Mouse (Mus musculus) CH12.LX (cell line): ENCODE measurements around the gene Arl15. TPM values are rescaled to one million over a fixed set of nuclear protein-coding genes. Genes with fewer than 3 reads are reported as not detected.

Experiments used
- DNase-seq: peaks from one replicate; pipeline ENCODE4 v3.0.0-alpha.2; 2013; ENCODE audit errors: extremely low read depth
- H3K27ac ChIP-seq: 2 replicates; pipeline ENCODE4 v1.5.1; 2012; ENCODE audit warnings: low read depth, mild to moderate bottlenecking, control low read depth, moderate library complexity; ENCODE audit not compliant: insufficient read depth
- H3K27me3 ChIP-seq: replicated peaks from 2 replicates; pipeline ENCODE3; 2012; ENCODE audit warnings: inconsistent platforms
- H3K36me3 ChIP-seq, 2 experiments: replicated peaks in 1 of 2; 2 replicates each; pipeline versions ENCODE3 to v1.6.1; 2012; ENCODE audit warnings: inconsistent platforms in 1 of 2, low read length in 1 of 2, mild to moderate bottlenecking in 1 of 2, mixed read lengths in 1 of 2, moderate library complexity in 1 of 2; ENCODE audit not compliant: control insufficient read depth in 1 of 2, insufficient read depth in 1 of 2
- H3K4me1 ChIP-seq, 2 experiments: 2 replicates each; pipeline ENCODE4 v1.6.1; 2012; ENCODE audit warnings: inconsistent platforms in 1 of 2, moderate library complexity in 1 of 2; ENCODE audit not compliant: insufficient read depth in 2 of 2, control insufficient read depth in 1 of 2
- H3K4me2 ChIP-seq: 2 replicates; pipeline ENCODE4 v1.6.1; 2012; ENCODE audit warnings: low read depth, mild to moderate bottlenecking, control low read depth; ENCODE audit not compliant: poor library complexity, insufficient read depth, severe bottlenecking
- H3K4me3 ChIP-seq, 3 experiments: fragments of 150-350 bp in 1 of 3; sonication (generic) in 1 of 3; replicated peaks in 1 of 3; 2 replicates each; pipeline versions ENCODE3 to v1.5.1; 2011 to 2012; ENCODE audit warnings: low read depth in 2 of 3, low read length in 2 of 3, mild to moderate bottlenecking in 2 of 3, moderate library complexity in 2 of 3, control low read depth in 1 of 3, improper control_type of control experiment in 1 of 3, inconsistent platforms in 1 of 3, mixed read lengths in 1 of 3; ENCODE audit not compliant: poor library complexity in 1 of 3
- H3K79me2 ChIP-seq: replicated peaks from 2 replicates; pipeline ENCODE4 v1.6.1; 2012; ENCODE audit warnings: mild to moderate bottlenecking, moderate library complexity; ENCODE audit not compliant: control insufficient read depth, poor library complexity, insufficient read depth, severe bottlenecking; ENCODE audit errors: extremely low read depth
- H3K9ac ChIP-seq: 2 replicates; pipeline ENCODE4 v1.6.1; 2012; ENCODE audit warnings: low read depth, mild to moderate bottlenecking, control low read depth, moderate library complexity; ENCODE audit not compliant: insufficient read depth
- H3K9me3 ChIP-seq: replicated peaks from 2 replicates; pipeline ENCODE3; 2012; ENCODE audit warnings: low read length, inconsistent platforms, mixed read lengths
- CTCF ChIP-seq, 2 experiments: IDR thresholded peaks in 1 of 2; conservative IDR thresholded peaks in 1 of 2; 2 replicates each; pipeline ENCODE4 v1.5.1; 2011 to 2012; ENCODE audit warnings: low read depth in 2 of 2, low read length in 2 of 2, improper control_type of control experiment in 1 of 2, inconsistent platforms in 1 of 2, mild to moderate bottlenecking in 1 of 2, moderate library complexity in 1 of 2
- E2F4 ChIP-seq: IDR thresholded peaks from 2 replicates; pipeline ENCODE4 v1.6.1; 2011; ENCODE audit warnings: low read depth, low read length, improper control_type of control experiment; ENCODE audit not compliant: insufficient replicate concordance
- ELF1 ChIP-seq: IDR thresholded peaks from 2 replicates; pipeline ENCODE4 v1.6.1; 2014; ENCODE audit warnings: low read depth, mild to moderate bottlenecking, inconsistent platforms, low read length, improper control_type of control experiment
- EP300 ChIP-seq: IDR thresholded peaks from 2 replicates; pipeline ENCODE4 v1.6.1; 2011; ENCODE audit warnings: low read length, improper control_type of control experiment
- IRF4 ChIP-seq: IDR thresholded peaks from 2 replicates; pipeline ENCODE4 v1.6.1; 2014; ENCODE audit warnings: low read depth, mild to moderate bottlenecking, inconsistent platforms, low read length, improper control_type of control experiment
- JUND ChIP-seq: conservative IDR thresholded peaks from 2 replicates; pipeline ENCODE4 v1.6.1; 2011; ENCODE audit warnings: low read depth, low read length, improper control_type of control experiment
- KAT2A ChIP-seq: IDR thresholded peaks from 2 replicates; pipeline ENCODE4 v1.6.1; 2012; ENCODE audit warnings: low read length, improper control_type of control experiment, inconsistent platforms; ENCODE audit not compliant: insufficient replicate concordance
- MAFK ChIP-seq: IDR thresholded peaks from 2 replicates; pipeline ENCODE4 v1.6.1; 2011; ENCODE audit warnings: low read length, improper control_type of control experiment; ENCODE audit not compliant: insufficient replicate concordance
- MYC ChIP-seq: IDR thresholded peaks from 2 replicates; pipeline ENCODE4 v1.6.1; 2011; ENCODE audit warnings: low read depth, mild to moderate bottlenecking, improper control_type of control experiment, low read length
- NELFE ChIP-seq: IDR thresholded peaks from 2 replicates; pipeline ENCODE4 v1.6.1; 2011; ENCODE audit warnings: low read depth, low read length, improper control_type of control experiment
- POLR2AphosphoS2 ChIP-seq: IDR thresholded peaks from 2 replicates; pipeline ENCODE4 v1.6.1; 2011; ENCODE audit warnings: low read depth, low read length, improper control_type of control experiment
- RCOR1 ChIP-seq: conservative IDR thresholded peaks from 2 replicates; pipeline ENCODE4 v1.6.1; 2012; ENCODE audit warnings: low read depth, mild to moderate bottlenecking, inconsistent platforms, low read length, improper control_type of control experiment
- SIN3A ChIP-seq: IDR thresholded peaks from 2 replicates; pipeline ENCODE4 v1.6.1; 2012; ENCODE audit warnings: low read length, improper control_type of control experiment, inconsistent platforms
- TBP ChIP-seq: conservative IDR thresholded peaks from 2 replicates; pipeline ENCODE4 v1.6.1; 2011; ENCODE audit warnings: low read depth, low read length, improper control_type of control experiment
- USF1 ChIP-seq: IDR thresholded peaks from 2 replicates; pipeline ENCODE4 v1.6.1; 2014; ENCODE audit warnings: low read depth, mild to moderate bottlenecking, inconsistent platforms, low read length, improper control_type of control experiment
- ZC3H11A ChIP-seq: IDR thresholded peaks from 2 replicates; pipeline ENCODE4 v1.6.1; 2012; ENCODE audit warnings: low read depth, mild to moderate bottlenecking, inconsistent platforms, low read length, improper control_type of control experiment
- dilution Hi-C: fragments of 300-500 bp; cut with MboI; formaldehyde crosslinking; loops from 2 replicates; pipeline ENCODE4 v1.14.3; 2020; ENCODE audit warnings: low sequenced_read_pairs; ENCODE audit not compliant: extremely low pct_unique_long_range_greater_than_20kb, extremely low pct_ligation_motif_present
- in situ Hi-C: fragments of 300-500 bp; cut with MboI; formaldehyde crosslinking; loops from 3 replicates; pipeline ENCODE4 v1.14.3; 2019; ENCODE audit warnings: low sequenced_read_pairs, low pct_ligation_motif_present, low pct_unique_long_range_greater_than_20kb, mixed read lengths
- polyA plus RNA-seq: library from polyadenylated mRNA; unstranded; fragments of >175 nt; gene quantifications from 2 replicates; pipeline ENCODE4 v1.2.1, GENCODE M21; 2012; ENCODE audit warnings: low read depth; ENCODE audit not compliant: insufficient read length
- total RNA-seq, 2 experiments: library from RNA; depleted of rRNA; stranded (reverse); fragments of 300-350 nt in 1 of 2; fragments of >200 nt in 1 of 2; gene quantifications; 2 replicates each; pipeline ENCODE4 v1.2.3; 2012 to 2014

Arl15 gene
- total and polyA plus RNA-seq, 3 experiments = 2.2 to 5.2 (median 4.8) TPM

GRCm38 (mm10) chr13:113843310-113843649, 49.0 kb downstream of the Arl15 start:
- peaks cover 2 to 38% of the 10 kb centered on the region in 2 experiments; a peak in 3 of 4 replicates for H3K4me1 ChIP-seq
- no peak for DNase-seq
- TF ChIP-seq MAFK (no peak), EP300 (no peak), USF1 (no peak), JUND (no peak), TBP (no peak), CTCF (conservative IDR thresholded peaks at IDR 0.05 in 1 of 2, IDR thresholded peaks at IDR 0.05 in 1 of 2; ENCODE audit: low read depth in 2 of 2, low read length in 2 of 2) (no peak), SIN3A (no peak), POLR2AphosphoS2 (no peak), RCOR1 (no peak), KAT2A (no peak), MYC (no peak), ZC3H11A (no peak), ELF1 (no peak)
- H3K4me2 ChIP-seq = no peak overlapping the region
- H3K9me3 ChIP-seq = no peaks in the 10 kb centered on the region
- no peak overlapping the region for H3K27ac ChIP-seq
- H3K27me3 ChIP-seq = no peaks in the 10 kb centered on the region
- dilution Hi-C loops (no loop called here), in situ Hi-C loops (no loop called here)
- no peak overlapping the region for H3K9ac ChIP-seq
- H3K79me2 ChIP-seq = no peaks in the 10 kb centered on the region
- no peak overlapping the region for H3K4me3 ChIP-seq
- H3K36me3 ChIP-seq = peaks cover 0 to 12% of the 10 kb centered on the region in 2 experiments

- Histone ChIP-seq H3K79me2 (no peaks in the 10 kb centered on the region), H3K9me3 (no peaks in the 10 kb centered on the region), H3K27ac (no peak overlapping the region), H3K36me3 (peaks cover 0 to 11% of the 10 kb centered on the region in 2 experiments), H3K4me2 (no peak overlapping the region), H3K4me1 (peaks cover 2 to 38% of the 10 kb centered on the region in 2 experiments; a peak in 3 of 4 replicates), H3K9ac (no peak overlapping the region), H3K4me3 (no peak overlapping the region), H3K27me3 (no peaks in the 10 kb centered on the region)
- in situ Hi-C loops = no loop called here
- TF ChIP-seq SIN3A (no peak), IRF4 (peak; percentile 18; the same call in 1 of the 2 replicates), POLR2AphosphoS2 (no peak), E2F4 (no peak), NELFE (no peak)
- dilution Hi-C loops = no loop called here
- DNase-seq = no peak
Observed at GRCm38 (mm10) chr13:113843901-113844300, 49.6 kb downstream of the Arl15 start.
